Mouse (Mus musculus) intestine, embryonic 16.5 days (tissue): ENCODE data around the gene Ehf. TPM values are rescaled to one million over a fixed set of nuclear protein-coding genes. Genes with fewer than 3 reads are reported as not detected.
A peak's percentile ranks its signal among the peaks of the same experiment; 100 is the strongest.

Experiments used
- ATAC-seq: fragments of 200-750 bp; cut with Nextera tagmentation; 2 replicates; pipeline ENCODE4 v1.8.0; 2017; ENCODE audit warnings: moderate TSS enrichment, moderate library complexity
- H3K27ac ChIP-seq: fragments of 300-500 bp; sonication (generic); 2 replicates; pipeline ENCODE4 v1.5.1; 2014; ENCODE audit warnings: mild to moderate bottlenecking, low read length
- H3K27me3 ChIP-seq: fragments of 300-500 bp; sonication (generic); replicated peaks from 2 replicates; pipeline ENCODE4 v1.6.1; 2014; ENCODE audit warnings: low read length, control low read depth, mixed read lengths; ENCODE audit not compliant: control insufficient read depth, insufficient read depth
- H3K36me3 ChIP-seq: fragments of 300-500 bp; sonication (generic); 2 replicates; pipeline ENCODE4 v1.6.1; 2014; ENCODE audit warnings: low read length, control low read depth; ENCODE audit not compliant: control insufficient read depth, insufficient read depth
- H3K4me1 ChIP-seq: fragments of 300-500 bp; sonication (generic); 2 replicates; pipeline ENCODE4 v1.6.1; 2014; ENCODE audit warnings: low read length, control low read depth, mixed read lengths; ENCODE audit not compliant: control insufficient read depth, insufficient read depth
- H3K4me2 ChIP-seq: fragments of 300-500 bp; sonication (generic); 2 replicates; pipeline ENCODE4 v1.6.1; 2014; ENCODE audit warnings: low read depth, low read length, control low read depth
- H3K4me3 ChIP-seq: fragments of 300-500 bp; sonication (generic); 2 replicates; pipeline ENCODE4 v1.5.1; 2014; ENCODE audit warnings: mild to moderate bottlenecking, low read length
- H3K9ac ChIP-seq: fragments of 300-500 bp; sonication (generic); 2 replicates; pipeline ENCODE4 v1.6.1; 2014; ENCODE audit warnings: low read depth, low read length
- H3K9me3 ChIP-seq: fragments of 300-500 bp; sonication (generic); 2 replicates; pipeline ENCODE4 v1.6.1; 2016; ENCODE audit warnings: low read length, control low read depth; ENCODE audit not compliant: control insufficient read depth
- WGBS: fragments of 180-500 bp; shearing (Covaris S2); extraction: QIAGEN DNeasy Blood & Tissue Kit; methylation state at CpG from one replicate; pipeline ENCODE4 v1.1.7; 2014; 5-methylcytosine and 5-hydroxymethylcytosine counted together
- polyA plus RNA-seq: library from polyadenylated mRNA; unstranded; fragments of >200 nt; fragmentation: Nextera tagmentation; extraction: Ambion mirVana; gene quantifications from 2 replicates; pipeline ENCODE4 v1.2.1, GENCODE M21; 2015

Ehf gene
- polyA plus RNA-seq, 1 experiment from 2014 or later: 29.8 TPM

DNA sequence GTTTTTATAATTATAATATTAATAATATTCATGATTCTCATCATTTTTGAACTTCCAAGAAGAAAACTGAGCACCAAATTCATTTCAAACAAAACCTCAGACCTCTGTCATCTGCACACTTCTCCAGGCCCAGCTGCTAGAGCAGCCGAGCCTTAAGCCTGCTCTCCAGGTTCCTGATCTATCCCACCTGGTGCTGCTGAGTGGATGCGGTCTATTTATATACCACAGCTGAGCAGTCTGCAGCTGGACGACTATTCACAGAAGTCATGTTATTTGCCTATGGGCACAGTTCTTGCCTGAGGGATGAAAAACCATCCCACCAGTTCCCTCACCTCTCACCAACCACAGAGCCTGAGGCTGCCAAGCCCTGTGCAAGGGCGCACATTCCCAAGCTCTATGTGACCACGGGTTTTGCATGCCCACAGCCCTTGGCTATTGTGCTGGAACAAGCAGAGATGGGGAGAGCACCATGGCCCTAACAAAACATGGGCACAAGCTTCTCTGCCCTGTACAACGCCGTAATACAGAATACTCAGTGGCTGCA, 13.6 kb downstream of the Ehf start:
- Histone ChIP-seq H3K4me2 (no peak overlapping the region), H3K4me3 (no peak overlapping the region), H3K9ac (no peak overlapping the region), H3K27me3 (no peaks in the 10 kb centered on the region), H3K36me3 (no peaks in the 10 kb centered on the region), H3K9me3 (no peaks in the 10 kb centered on the region), H3K4me1 (peaks cover 28% of the 10 kb centered on the region), H3K27ac (no peak overlapping the region)
- ATAC-seq: no peak
- 57% methylated on average over 7 of the region's 7 CpGs for WGBS

DNA sequence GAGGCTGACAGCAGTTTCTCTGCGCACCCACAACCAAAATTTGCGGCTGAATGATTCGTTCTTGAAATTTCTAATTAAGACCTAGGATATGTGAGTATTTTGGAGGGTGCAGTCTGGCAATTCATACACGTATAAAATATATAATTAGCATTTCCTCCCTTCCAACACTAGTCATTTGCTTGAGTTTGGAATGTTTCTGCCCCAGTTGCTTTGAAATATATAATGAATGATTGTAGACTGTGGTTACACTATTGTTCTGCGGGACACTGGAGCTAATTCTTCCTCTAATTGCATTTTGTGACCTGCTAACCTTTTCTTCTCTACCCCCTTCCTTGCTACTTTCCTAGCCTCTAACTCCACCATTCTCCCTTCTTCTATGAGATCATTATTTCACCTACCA, 15.4 kb downstream of the Ehf start:
- no peaks in the 10 kb centered on the region for H3K36me3 ChIP-seq
- H3K9ac ChIP-seq: no peak overlapping the region
- WGBS: 86% methylated on average over 5 of the region's 5 CpGs
- H3K9me3 ChIP-seq: no peaks in the 10 kb centered on the region
- ATAC-seq: no peak
- H3K4me1 ChIP-seq: peaks cover 26% of the 10 kb centered on the region
- no peak overlapping the region for H3K4me3 ChIP-seq
- no peaks in the 10 kb centered on the region for H3K27me3 ChIP-seq
- H3K4me2 ChIP-seq: no peak overlapping the region
- no peak overlapping the region for H3K27ac ChIP-seq

DNA sequence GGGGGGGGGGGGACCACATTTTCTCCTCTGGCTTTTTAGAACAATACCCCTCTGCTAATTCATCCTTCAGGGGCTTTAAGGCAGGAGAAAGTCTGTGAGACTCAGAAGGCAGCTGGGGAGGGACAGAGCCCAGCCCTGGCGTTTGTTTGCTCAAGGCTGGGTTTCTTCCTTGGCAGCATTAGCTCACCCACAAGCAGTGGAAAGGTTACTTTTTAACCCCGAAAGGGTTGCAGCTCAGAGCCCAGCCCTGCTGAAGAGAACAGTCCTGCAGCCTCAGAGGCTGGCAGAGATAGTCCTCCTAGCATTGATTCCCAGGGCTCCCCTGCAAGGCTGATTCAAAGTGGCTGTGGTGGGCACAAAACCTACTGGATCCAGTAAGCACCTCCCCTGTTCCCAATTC, 17.5 kb downstream of the Ehf start:
- peaks cover 28% of the 10 kb centered on the region for H3K4me1 ChIP-seq
- H3K9me3 ChIP-seq: no peaks in the 10 kb centered on the region
- peak overlapping the region; percentile 88 for H3K27ac ChIP-seq
- 24% methylated on average over 2 of the region's 2 CpGs for WGBS
- no peaks in the 10 kb centered on the region for H3K27me3 ChIP-seq
- peak; percentile 94 for ATAC-seq
- 0 out of 2 replicates have a peak overlapping the region, but pooled peaks have one; percentile 7 for H3K4me2 ChIP-seq
- H3K36me3 ChIP-seq: no peaks in the 10 kb centered on the region
- peak overlapping the region; percentile 30; the same call in 1 of the 2 replicates for H3K9ac ChIP-seq
- no peak overlapping the region for H3K4me3 ChIP-seq

DNA sequence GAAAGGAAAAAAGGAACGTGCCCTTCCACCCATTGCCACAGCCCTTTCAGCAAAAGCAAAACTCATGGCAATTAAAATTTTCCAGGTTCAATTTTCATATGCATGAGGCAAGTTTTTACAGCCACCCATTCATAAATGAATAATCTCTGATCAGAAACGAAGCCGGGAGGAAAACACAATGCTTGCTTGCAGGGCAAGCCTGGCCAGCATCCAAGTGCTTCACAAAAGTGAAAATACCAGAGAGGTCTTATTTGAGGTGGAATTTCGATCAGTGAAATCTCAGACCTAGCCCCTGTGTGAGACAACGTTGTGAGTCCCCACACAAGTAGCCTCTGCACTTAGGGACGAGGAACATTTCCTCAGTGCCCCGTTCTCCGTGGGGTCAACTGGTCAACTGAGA, 19.3 kb downstream of the Ehf start:
- H3K27me3 ChIP-seq: no peaks in the 10 kb centered on the region
- no peaks in the 10 kb centered on the region for H3K9me3 ChIP-seq
- peaks cover 30% of the 10 kb centered on the region for H3K4me1 ChIP-seq
- H3K36me3 ChIP-seq: no peaks in the 10 kb centered on the region
- WGBS: 57% methylated on average over 8 of the region's 8 CpGs
- H3K9ac ChIP-seq: no peak overlapping the region
- ATAC-seq: no peak
- H3K27ac ChIP-seq: peak overlapping the region; percentile 23; the same call in 1 of the 2 replicates
- no peak overlapping the region for H3K4me3 ChIP-seq
- 0 out of 2 replicates have a peak overlapping the region, but pooled peaks have one; percentile 7 for H3K4me2 ChIP-seq

DNA sequence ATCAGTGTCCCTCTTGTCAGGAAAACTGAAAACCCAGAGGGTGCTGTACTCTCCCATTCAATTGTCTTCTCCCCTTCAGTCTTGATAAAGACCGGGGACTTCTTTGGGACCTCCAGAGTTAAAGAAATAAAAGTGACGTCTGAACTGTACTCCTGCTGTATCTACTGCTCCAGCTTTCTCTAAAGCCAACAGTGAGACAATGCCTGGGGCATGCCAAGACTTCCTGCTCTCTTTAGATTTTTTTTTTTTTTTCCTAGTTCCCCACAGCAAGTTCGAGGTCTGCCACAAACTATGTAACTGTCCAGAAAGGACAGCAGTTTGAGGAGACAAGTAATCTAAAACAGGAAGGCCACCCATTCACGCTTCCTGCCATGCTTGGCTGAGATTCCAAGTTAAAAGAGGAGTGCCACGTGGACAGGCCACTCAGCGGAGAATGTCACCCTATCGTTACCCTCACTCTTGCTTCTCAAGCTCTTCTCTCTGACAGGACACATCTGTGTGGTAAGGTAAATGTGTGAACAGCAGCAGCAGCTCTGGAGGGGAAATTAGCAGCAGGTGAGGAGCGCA, 20.8 kb downstream of the Ehf start:
- Histone ChIP-seq H3K27ac (peak overlapping the region; percentile 37; the same call in 1 of the 2 replicates), H3K4me1 (peaks cover 33% of the 10 kb centered on the region), H3K9me3 (no peaks in the 10 kb centered on the region), H3K9ac (0 out of 2 replicates have a peak overlapping the region, but pooled peaks have one; percentile 24), H3K4me3 (no peak overlapping the region), H3K36me3 (no peaks in the 10 kb centered on the region), H3K4me2 (0 out of 2 replicates have a peak overlapping the region, but pooled peaks have one; percentile 12), H3K27me3 (no peaks in the 10 kb centered on the region)
- 57% methylated on average over 8 of the region's 8 CpGs for WGBS
- ATAC-seq: no peak

DNA sequence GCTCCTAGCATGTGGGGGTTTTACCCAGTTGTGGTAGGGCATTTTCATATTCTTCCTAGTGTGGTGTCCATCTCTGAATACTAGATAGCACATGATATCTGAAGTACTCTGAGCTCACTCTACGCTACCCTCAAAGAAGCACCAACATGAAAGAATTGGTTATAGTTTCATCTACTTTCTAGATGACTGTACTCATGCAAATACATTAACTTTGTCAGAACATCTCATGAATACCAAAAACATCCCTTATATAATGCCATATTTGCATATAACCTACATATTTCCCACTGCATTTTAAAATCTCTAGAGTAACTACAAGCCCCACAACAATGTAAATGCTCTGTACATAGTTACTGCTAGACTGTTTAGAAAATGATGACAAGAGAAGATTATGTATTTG, 23.2 kb downstream of the Ehf start:
- no peaks in the 10 kb centered on the region for H3K27me3 ChIP-seq
- H3K4me2 ChIP-seq: no peak overlapping the region
- ATAC-seq: no peak
- no peaks in the 10 kb centered on the region for H3K36me3 ChIP-seq
- H3K4me3 ChIP-seq: no peak overlapping the region
- H3K9ac ChIP-seq: no peak overlapping the region
- H3K9me3 ChIP-seq: no peaks in the 10 kb centered on the region
- H3K27ac ChIP-seq: no peak overlapping the region
- WGBS: 92% methylated on average over 1 of the region's 1 CpGs
- H3K4me1 ChIP-seq: peaks cover 23% of the 10 kb centered on the region

DNA sequence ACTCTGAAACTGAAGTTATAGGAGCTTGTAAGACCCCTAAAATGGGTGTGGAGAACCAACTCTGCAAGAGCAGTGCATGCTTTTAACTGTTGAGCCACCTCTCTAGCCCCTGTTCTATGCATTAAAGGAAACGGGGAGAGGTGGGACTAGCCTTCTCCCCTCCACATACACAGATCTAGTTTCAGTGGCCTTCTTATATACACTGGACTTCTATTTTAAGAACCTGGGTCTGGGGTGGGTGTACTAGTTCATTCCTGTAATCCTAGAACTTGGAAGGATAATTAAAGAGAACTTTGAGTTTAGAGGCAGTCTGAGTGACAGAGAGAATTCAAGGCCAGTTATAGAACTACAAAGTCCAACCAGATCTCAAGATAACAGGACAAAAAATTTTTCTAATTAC, 24.6 kb downstream of the Ehf start:
- 53% methylated on average over 1 of the region's 1 CpGs for WGBS
- H3K9me3 ChIP-seq: no peaks in the 10 kb centered on the region
- no peak overlapping the region for H3K9ac ChIP-seq
- peaks cover 16% of the 10 kb centered on the region for H3K4me1 ChIP-seq
- H3K4me2 ChIP-seq: no peak overlapping the region
- no peaks in the 10 kb centered on the region for H3K36me3 ChIP-seq
- 0 out of 2 replicates have a peak, but pooled peaks have one; percentile 27 for ATAC-seq
- no peaks in the 10 kb centered on the region for H3K27me3 ChIP-seq
- no peak overlapping the region for H3K4me3 ChIP-seq
- no peak overlapping the region for H3K27ac ChIP-seq

DNA sequence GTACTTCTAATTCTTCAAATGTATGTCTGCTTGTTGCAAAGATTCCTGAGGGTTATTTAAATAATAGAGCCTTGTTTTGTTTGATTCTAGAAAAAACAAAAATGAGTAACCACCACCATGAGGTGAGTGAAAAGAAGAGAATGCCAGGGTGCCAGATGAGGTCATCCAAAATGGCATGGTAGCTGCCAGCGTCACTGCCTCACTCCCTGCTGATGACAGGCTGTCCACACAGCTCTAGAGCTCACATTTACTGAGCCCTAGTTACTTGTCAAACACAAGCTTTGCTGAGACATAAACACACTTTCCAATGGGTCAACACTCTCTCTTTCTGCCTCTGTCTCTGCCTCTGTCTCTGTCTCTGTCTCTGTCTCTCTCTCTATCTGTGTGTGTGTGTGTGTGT, 25.3 kb downstream of the Ehf start:
- Histone ChIP-seq H3K4me2 (no peak overlapping the region), H3K9ac (no peak overlapping the region), H3K36me3 (no peaks in the 10 kb centered on the region), H3K27ac (no peak overlapping the region), H3K4me1 (peaks cover 16% of the 10 kb centered on the region), H3K9me3 (no peaks in the 10 kb centered on the region), H3K4me3 (no peak overlapping the region), H3K27me3 (no peaks in the 10 kb centered on the region)
- WGBS: 70% methylated on average over 1 of the region's 1 CpGs
- no peak for ATAC-seq

DNA sequence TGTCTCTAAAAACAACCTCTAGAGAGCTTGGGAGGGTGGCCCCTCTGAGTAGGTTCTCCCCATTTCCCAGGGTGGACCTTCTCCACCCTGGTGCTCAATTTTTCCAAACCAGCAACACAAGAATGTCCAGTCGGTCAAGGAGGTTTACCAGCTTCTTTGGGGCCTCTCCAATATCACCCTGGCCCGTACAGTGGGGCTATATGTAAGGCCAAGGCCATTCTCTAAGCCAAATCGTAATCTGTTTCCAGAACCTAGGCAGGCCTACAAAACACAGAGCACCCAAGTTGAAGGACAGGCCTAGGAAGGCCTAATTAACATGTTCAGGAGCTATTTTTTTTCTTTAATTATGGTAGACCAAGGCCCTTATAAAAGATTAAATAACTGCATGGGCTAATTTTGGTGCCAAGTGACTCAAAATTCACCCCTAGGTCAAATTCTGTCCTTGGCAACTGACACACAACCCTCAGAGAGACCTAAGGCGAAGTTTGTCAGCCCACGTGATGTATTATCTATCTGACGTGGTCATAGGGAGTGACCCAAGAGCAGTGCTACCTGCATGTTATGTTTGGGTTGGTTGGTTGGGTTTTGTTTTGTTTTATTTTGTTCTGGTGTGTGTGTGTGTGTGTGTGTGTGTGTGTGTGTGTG, 27.6 kb downstream of the Ehf start:
- no peak overlapping the region for H3K4me3 ChIP-seq
- H3K9ac ChIP-seq: no peak overlapping the region
- H3K9me3 ChIP-seq: no peaks in the 10 kb centered on the region
- no peak overlapping the region for H3K4me2 ChIP-seq
- H3K27ac ChIP-seq: no peak overlapping the region
- 85% methylated on average over 6 of the region's 6 CpGs for WGBS
- no peaks in the 10 kb centered on the region for H3K36me3 ChIP-seq
- H3K4me1 ChIP-seq: peaks cover 11% of the 10 kb centered on the region; the same call in 1 of the 2 replicates
- H3K27me3 ChIP-seq: no peaks in the 10 kb centered on the region
- no peak for ATAC-seq
